Comparison of ENCODE assay signal across 8 mouse cellular contexts in genomic region chr7:12818521-12819295, GRCm38 (mm10). TPM values are rescaled to one million over a fixed set of nuclear protein-coding genes. Genes with fewer than 3 reads are reported as not detected.
DNase-seq lines count a peak whose midpoint lies in the region; ATAC-seq and TF ChIP-seq lines count a peak whose summit lies in the region.

Zfp329 (minus strand) TSS chr7:12818858.

- H3K79me2 ChIP-seq in CH12.LX (replicated peaks; ENCODE audit: control insufficient read depth, extremely low read depth, insufficient read depth, poor library complexity, severe bottlenecking): peaks cover 11% of the 10 kb centered on the region; the same call in 1 of the 2 replicates

- peak; percentile 91 for TF ChIP-seq POLR2A in CH12.LX (IDR thresholded peaks at IDR 0.05; ENCODE audit: low read depth, low read length)

- peaks cover 0 to 13% of the 10 kb centered on the region in 2 experiments; a peak in 2 of 4 replicates for H3K4me1 ChIP-seq in CH12.LX (ENCODE audit: control insufficient read depth in 1 of 2, insufficient read depth in 2 of 2)
- no peaks in the 10 kb centered on the region for H3K4me1 ChIP-seq in forebrain, embryonic 11.5 days (replicated peaks; ENCODE audit: control insufficient read depth, insufficient read depth, low read length)
- H3K4me1 ChIP-seq in heart, postnatal 0 days (ENCODE audit: control insufficient read depth, insufficient read depth): peaks cover 8% of the 10 kb centered on the region
- H3K4me1 ChIP-seq in liver, postnatal 0 days (ENCODE audit: insufficient read depth): peaks cover 6% of the 10 kb centered on the region
- H3K4me1 ChIP-seq in neural tube, embryonic 14.5 days (ENCODE audit: control insufficient read depth, insufficient read depth, low read length): peaks cover 8% of the 10 kb centered on the region; the same call in 1 of the 2 replicates

- TF ChIP-seq CTCF in CH12.LX (conservative IDR thresholded peaks at IDR 0.05 in 1 of 2, IDR thresholded peaks at IDR 0.05 in 1 of 2; ENCODE audit: low read depth in 2 of 2, low read length in 2 of 2): no peak
- no peak for TF ChIP-seq CTCF in heart, postnatal 0 days (IDR thresholded peaks at IDR 0.05; ENCODE audit: low read depth)
- no peak for TF ChIP-seq CTCF in liver, postnatal 0 days (IDR thresholded peaks at IDR 0.05; ENCODE audit: low read depth)

- H3K27ac ChIP-seq in CH12.LX (ENCODE audit: insufficient read depth, low read depth): no peak within 1 kb of the TSS
- H3K27ac ChIP-seq in forebrain, embryonic 11.5 days (ENCODE audit: low read depth, low read length): peak within 1 kb of the TSS; percentile 68
- peak within 1 kb of the TSS; percentile 72 for H3K27ac ChIP-seq in heart, postnatal 0 days (ENCODE audit: low read depth)
- 0 out of 2 replicates have a peak within 1 kb of the TSS, but pooled peaks have one; percentile 48 for H3K27ac ChIP-seq in liver, postnatal 0 days (ENCODE audit: low read depth)
- peak within 1 kb of the TSS; percentile 94 for H3K27ac ChIP-seq in neural tube, embryonic 14.5 days (ENCODE audit: low read depth, low read length)

- peak within 1 kb of the TSS; percentile 74 to 91 (median 87) for H3K4me3 ChIP-seq in CH12.LX (replicated peaks in 1 of 3; ENCODE audit: low read depth in 2 of 3, low read length in 2 of 3, poor library complexity in 1 of 3)
- peak within 1 kb of the TSS; percentile 84 for H3K4me3 ChIP-seq in forebrain, embryonic 11.5 days (ENCODE audit: low read depth, low read length)
- H3K4me3 ChIP-seq in heart, postnatal 0 days (ENCODE audit: low read depth, low read length): peak within 1 kb of the TSS; percentile 92
- peak within 1 kb of the TSS; percentile 96 for H3K4me3 ChIP-seq in liver, postnatal 0 days (ENCODE audit: low read depth, low read length)
- H3K4me3 ChIP-seq in neural tube, embryonic 14.5 days (ENCODE audit: low read depth, low read length): peak within 1 kb of the TSS; percentile 91

- no peak for TF ChIP-seq RAD21 in CH12.LX (IDR thresholded peaks at IDR 0.05; ENCODE audit: low read depth, low read length)

- peaks cover 12% of the 10 kb centered on the region for H3K9me3 ChIP-seq in CH12.LX (replicated peaks; ENCODE audit: low read length)
- peaks cover 7% of the 10 kb centered on the region; the same call in 1 of the 2 replicates for H3K9me3 ChIP-seq in forebrain, embryonic 11.5 days (ENCODE audit: control insufficient read depth, low read length)
- peaks cover 15% of the 10 kb centered on the region for H3K9me3 ChIP-seq in heart, postnatal 0 days (replicated peaks; ENCODE audit: control insufficient read depth, low read length)
- peaks cover 13% of the 10 kb centered on the region for H3K9me3 ChIP-seq in liver, postnatal 0 days (ENCODE audit: low read length)
- peaks cover 8% of the 10 kb centered on the region; the same call in 1 of the 2 replicates for H3K9me3 ChIP-seq in neural tube, embryonic 14.5 days (ENCODE audit: control insufficient read depth, low read length)

- DNase-seq in CH12.LX (ENCODE audit: extremely low read depth): peak; percentile 94
- DNase-seq in c-Kit-positive CD71-positive TER-119-negative erythroid progenitor cells, embryonic 14.5 days (ENCODE audit: low read depth): peak; percentile 82
- peak; percentile 96 for DNase-seq in forebrain, embryonic 11.5 days (ENCODE audit: low spot score)
- peak; percentile 91 for DNase-seq in heart, postnatal 0 days (ENCODE audit: low spot score)
- peak; percentile 94 to 96 for DNase-seq in kidney, postnatal 4 days
- DNase-seq in liver, postnatal 0 days: peak; percentile 91
- DNase-seq in testis, postnatal 10 days (ENCODE audit: low spot score): peak; percentile 94

- no peak for TF ChIP-seq EP300 in CH12.LX (IDR thresholded peaks at IDR 0.05; ENCODE audit: low read length)
- TF ChIP-seq EP300 in heart, postnatal 0 days (IDR thresholded peaks at IDR 0.05; ENCODE audit: low read depth): no peak
- TF ChIP-seq EP300 in liver, postnatal 0 days (IDR thresholded peaks at IDR 0.05; ENCODE audit: low read depth): no peak

- H3K9ac ChIP-seq in CH12.LX (ENCODE audit: insufficient read depth, low read depth): peak within 1 kb of the TSS; percentile 79
- peak within 1 kb of the TSS; percentile 92 for H3K9ac ChIP-seq in forebrain, embryonic 11.5 days (ENCODE audit: low read length)
- peak within 1 kb of the TSS; percentile 86 for H3K9ac ChIP-seq in heart, postnatal 0 days (replicated peaks; ENCODE audit: low read depth, low read length)
- H3K9ac ChIP-seq in liver, postnatal 0 days (replicated peaks): peak within 1 kb of the TSS; percentile 90
- H3K9ac ChIP-seq in neural tube, embryonic 14.5 days (replicated peaks; ENCODE audit: low read depth, low read length): peak within 1 kb of the TSS; percentile 95

- H3K27me3 ChIP-seq in CH12.LX (replicated peaks): peaks cover 2% of the 10 kb centered on the region
- no peaks in the 10 kb centered on the region for H3K27me3 ChIP-seq in forebrain, embryonic 11.5 days (ENCODE audit: control insufficient read depth, insufficient read depth, low read length)
- no peaks in the 10 kb centered on the region for H3K27me3 ChIP-seq in heart, postnatal 0 days (ENCODE audit: control insufficient read depth, insufficient read depth, low read length)
- no peaks in the 10 kb centered on the region for H3K27me3 ChIP-seq in liver, postnatal 0 days (ENCODE audit: insufficient read depth, low read length)
- no peaks in the 10 kb centered on the region for H3K27me3 ChIP-seq in neural tube, embryonic 14.5 days (ENCODE audit: control insufficient read depth, insufficient read depth, low read length)

- WGBS in forebrain, embryonic 11.5 days: under 1% methylated on average over 40 of the region's 40 CpGs
- WGBS in heart, postnatal 0 days: under 1% methylated on average over 40 of the region's 40 CpGs
- 1% methylated on average over 37 of the region's 40 CpGs for WGBS in liver, postnatal 0 days (ENCODE audit: insufficient replicate concordance)
- WGBS in neural tube, embryonic 14.5 days: under 1% methylated on average over 40 of the region's 40 CpGs

- peaks cover 0 to 15% of the 10 kb centered on the region in 2 experiments for H3K36me3 ChIP-seq in CH12.LX (replicated peaks in 1 of 2; ENCODE audit: control insufficient read depth in 1 of 2, insufficient read depth in 1 of 2, low read length in 1 of 2)
- peaks cover 7% of the 10 kb centered on the region; the same call in 1 of the 2 replicates for H3K36me3 ChIP-seq in forebrain, embryonic 11.5 days (ENCODE audit: control insufficient read depth, insufficient read depth, low read length)
- peaks cover 13% of the 10 kb centered on the region for H3K36me3 ChIP-seq in heart, postnatal 0 days (replicated peaks; ENCODE audit: control insufficient read depth, insufficient read depth, low read length)
- 0 out of 2 replicates have a peak, but pooled peaks cover 3% of the 10 kb centered on the region for H3K36me3 ChIP-seq in liver, postnatal 0 days (replicated peaks; ENCODE audit: insufficient read depth, low read length)
- H3K36me3 ChIP-seq in neural tube, embryonic 14.5 days (ENCODE audit: control insufficient read depth, insufficient read depth, low read length): no peaks in the 10 kb centered on the region; the same call in 1 of the 2 replicates

- in situ Hi-C loops in CH12.LX (cut with MboI; ENCODE audit: low pct_ligation_motif_present, low pct_unique_long_range_greater_than_20kb, low sequenced_read_pairs): no loop called here

- dilution Hi-C loops in CH12.LX (cut with MboI; ENCODE audit: extremely low pct_ligation_motif_present, extremely low pct_unique_long_range_greater_than_20kb, low sequenced_read_pairs): no loop called here

- peak; percentile 96 for ATAC-seq in forebrain, embryonic 11.5 days (replicated peaks; ENCODE audit: low FRiP score)
- ATAC-seq in heart, postnatal 0 days (ENCODE audit: insufficient read depth, low read depth): peak; percentile 97
- peak; percentile 99 for ATAC-seq in liver, postnatal 0 days
- ATAC-seq in neural tube, embryonic 14.5 days (ENCODE audit: low read depth): peak; percentile 97

- peak within 1 kb of the TSS; percentile 86 for H3K4me2 ChIP-seq in CH12.LX (ENCODE audit: insufficient read depth, low read depth, poor library complexity, severe bottlenecking)
- peak within 1 kb of the TSS; percentile 72 for H3K4me2 ChIP-seq in forebrain, embryonic 11.5 days (ENCODE audit: low read depth, low read length, severe bottlenecking)
- H3K4me2 ChIP-seq in heart, postnatal 0 days (ENCODE audit: low read depth, low read length): peak within 1 kb of the TSS; percentile 76
- H3K4me2 ChIP-seq in liver, postnatal 0 days (ENCODE audit: low read depth, low read length): peak within 1 kb of the TSS; percentile 89
- H3K4me2 ChIP-seq in neural tube, embryonic 14.5 days (ENCODE audit: low read depth, low read length): peak within 1 kb of the TSS; percentile 47

TF ChIP-seq in CH12.LX, 34 proteins besides CTCF, POLR2A, EP300 and RAD21 (continues in another document):
- no peak for TF ChIP-seq UBTF (IDR thresholded peaks at IDR 0.05; ENCODE audit: low read depth, low read length)
- TF ChIP-seq ELF1 (IDR thresholded peaks at IDR 0.05; ENCODE audit: low read depth, low read length): peak; percentile 43; the same call in 1 of the 2 replicates
- TF ChIP-seq IRF4 (IDR thresholded peaks at IDR 0.05; ENCODE audit: low read depth, low read length): no peak
- no peak for TF ChIP-seq ZNF384 (IDR thresholded peaks at IDR 0.05; ENCODE audit: low read depth, low read length)
- TF ChIP-seq MXI1 (IDR thresholded peaks at IDR 0.05; ENCODE audit: low read depth, low read length): no peak
- no peak for TF ChIP-seq RCOR1 (conservative IDR thresholded peaks at IDR 0.05; ENCODE audit: low read depth, low read length)
- no peak for TF ChIP-seq ETS1 (conservative IDR thresholded peaks at IDR 0.05; ENCODE audit: low read depth, low read length)
- no peak for TF ChIP-seq MAZ (IDR thresholded peaks at IDR 0.05; ENCODE audit: low read depth, low read length)
- TF ChIP-seq TBP (conservative IDR thresholded peaks at IDR 0.05; ENCODE audit: low read depth, low read length): peak; percentile 76
- no peak for TF ChIP-seq CHD1 (IDR thresholded peaks at IDR 0.05; ENCODE audit: low read depth, low read length)
- TF ChIP-seq USF2 (conservative IDR thresholded peaks at IDR 0.05; ENCODE audit: low read depth, low read length): no peak
- no peak for TF ChIP-seq MEF2A (IDR thresholded peaks at IDR 0.05; ENCODE audit: borderline replicate concordance, low read depth, low read length)
- peak; percentile 97 for TF ChIP-seq NRF1 (IDR thresholded peaks at IDR 0.05; ENCODE audit: low read depth, low read length)

RNA-seq across cellular contexts. Expression of gene Zfp329, which starts in this region (rescaled TPM):
- 4.4 and 4.5 TPM in 2 replicates for total RNA-seq in CH12.LX (2012; rRNA removed)
- 3.9 and 7.2 TPM in 2 replicates for total RNA-seq in CH12.LX (2014; rRNA removed)
- polyA plus RNA-seq in CH12.LX (2012; ENCODE audit: insufficient read length, low read depth): 4.3 and 4.5 TPM in 2 replicates
- polyA plus RNA-seq in forebrain, embryonic 11.5 days (2014; fragmentation: Nextera tagmentation; extraction: Ambion mirVana): 27.5 and 28.9 TPM in 2 replicates
- 3.1 and 12.2 TPM in 2 replicates for total RNA-seq in heart, postnatal 0 days (2014; rRNA removed; ENCODE audit: low replicate concordance)
- 6.2 and 7.0 TPM in 2 replicates for polyA plus RNA-seq in heart, postnatal 0 days (2015; fragmentation: Nextera tagmentation; extraction: Ambion mirVana)
- 1.2 and 2.1 TPM in 2 replicates for polyA plus RNA-seq in liver, postnatal 0 days (2015; fragmentation: Nextera tagmentation; extraction: Ambion mirVana)
- 41.0 and 42.6 TPM in 2 replicates for polyA plus RNA-seq in neural tube, embryonic 14.5 days (2014; fragmentation: Nextera tagmentation; extraction: Ambion mirVana)
